Mouse (Mus musculus) forebrain, embryonic 12.5 days (tissue): ENCODE measurements at regions not wholly inside any gene's neighbourhood (a gene's known extent, or its start where the extent isn't known, plus 50 kb on each side); places are given as distances from the start of the nearest gene placed in this dataset.

Experiments used
- ATAC-seq: fragments of 200-750 bp; cut with Nextera tagmentation; 2 replicates; pipeline ENCODE4 v1.8.0; 2017; ENCODE audit warnings: moderate TSS enrichment; ENCODE audit not compliant: low FRiP score
- H3K27ac ChIP-seq: fragments of 300-500 bp; sonication (generic); 2 replicates; pipeline ENCODE4 v1.5.1; 2016; ENCODE audit warnings: mild to moderate bottlenecking
- H3K27me3 ChIP-seq: fragments of 300-500 bp; sonication (generic); 2 replicates; pipeline ENCODE4 v1.6.1; 2016; ENCODE audit warnings: mild to moderate bottlenecking
- H3K36me3 ChIP-seq: fragments of 300-500 bp; sonication (generic); replicated peaks from 2 replicates; pipeline ENCODE4 v1.6.1; 2016; ENCODE audit warnings: mild to moderate bottlenecking
- H3K4me1 ChIP-seq: fragments of 300-500 bp; sonication (generic); 2 replicates; pipeline ENCODE4 v1.6.1; 2016
- H3K4me2 ChIP-seq: fragments of 300-500 bp; sonication (generic); 2 replicates; pipeline ENCODE4 v1.6.1; 2016; ENCODE audit warnings: mild to moderate bottlenecking, moderate library complexity
- H3K4me3 ChIP-seq: fragments of 300-500 bp; sonication (generic); replicated peaks from 2 replicates; pipeline ENCODE4 v1.5.1; 2016; ENCODE audit warnings: mild to moderate bottlenecking
- H3K9ac ChIP-seq: fragments of 300-500 bp; sonication (generic); 2 replicates; pipeline ENCODE4 v1.6.1; 2016; ENCODE audit warnings: mild to moderate bottlenecking
- H3K9me3 ChIP-seq: fragments of 300-500 bp; sonication (generic); 2 replicates; pipeline ENCODE4 v1.6.1; 2016
- WGBS: fragments of 180-500 bp; shearing (Covaris S2); methylation state at CpG from one replicate; pipeline ENCODE4 v1.1.7; 2016; 5-methylcytosine and 5-hydroxymethylcytosine counted together

DNA sequence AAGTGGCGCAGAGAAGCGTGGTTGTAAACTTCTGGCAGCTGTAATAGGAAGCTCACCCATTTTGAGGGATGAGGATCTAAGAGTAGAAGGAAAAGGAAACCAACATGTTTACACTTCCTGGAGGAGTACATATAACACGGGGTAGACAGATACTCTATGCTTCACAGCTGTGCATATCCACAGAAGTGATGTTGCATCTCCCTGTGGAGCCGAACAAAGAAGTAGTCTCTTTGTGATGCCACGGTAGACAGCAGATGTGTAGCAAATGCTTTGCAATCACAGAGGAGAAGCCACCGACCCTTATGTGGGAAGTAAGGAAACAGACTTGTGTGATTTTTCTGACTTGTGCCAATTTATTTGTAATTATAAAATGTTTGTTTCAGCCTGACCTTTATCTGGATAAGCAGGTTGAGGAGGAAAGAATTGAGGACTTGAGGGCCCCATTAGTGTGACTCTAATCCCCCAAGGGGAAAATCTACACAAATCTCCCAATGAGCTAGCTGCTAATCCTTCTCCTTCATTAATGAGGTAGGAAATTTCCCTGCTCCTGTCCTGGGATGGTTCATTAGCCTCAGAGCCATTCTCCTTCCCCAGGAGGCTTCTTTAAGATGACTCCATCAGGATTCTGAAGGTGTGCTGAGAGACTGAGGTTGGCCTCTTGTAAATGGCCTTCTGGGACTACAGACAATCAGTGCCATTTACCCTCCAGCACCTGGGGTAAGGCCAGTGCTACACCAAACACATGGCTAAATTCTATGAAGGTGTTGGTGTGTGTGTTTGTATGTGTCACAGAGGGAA is 2119.9 kb upstream of the Lrrc6 start:
- Histone ChIP-seq H3K27me3 (no peaks in the 10 kb centered on the region), H3K4me1 (no peaks in the 10 kb centered on the region), H3K9ac (no peak overlapping the region), H3K36me3 (no peaks in the 10 kb centered on the region), H3K4me2 (no peak overlapping the region), H3K4me3 (no peak overlapping the region), H3K27ac (no peak overlapping the region), H3K9me3 (no peaks in the 10 kb centered on the region)
- no peak for ATAC-seq
- WGBS = 53% methylated on average over 6 of the region's 6 CpGs

DNA sequence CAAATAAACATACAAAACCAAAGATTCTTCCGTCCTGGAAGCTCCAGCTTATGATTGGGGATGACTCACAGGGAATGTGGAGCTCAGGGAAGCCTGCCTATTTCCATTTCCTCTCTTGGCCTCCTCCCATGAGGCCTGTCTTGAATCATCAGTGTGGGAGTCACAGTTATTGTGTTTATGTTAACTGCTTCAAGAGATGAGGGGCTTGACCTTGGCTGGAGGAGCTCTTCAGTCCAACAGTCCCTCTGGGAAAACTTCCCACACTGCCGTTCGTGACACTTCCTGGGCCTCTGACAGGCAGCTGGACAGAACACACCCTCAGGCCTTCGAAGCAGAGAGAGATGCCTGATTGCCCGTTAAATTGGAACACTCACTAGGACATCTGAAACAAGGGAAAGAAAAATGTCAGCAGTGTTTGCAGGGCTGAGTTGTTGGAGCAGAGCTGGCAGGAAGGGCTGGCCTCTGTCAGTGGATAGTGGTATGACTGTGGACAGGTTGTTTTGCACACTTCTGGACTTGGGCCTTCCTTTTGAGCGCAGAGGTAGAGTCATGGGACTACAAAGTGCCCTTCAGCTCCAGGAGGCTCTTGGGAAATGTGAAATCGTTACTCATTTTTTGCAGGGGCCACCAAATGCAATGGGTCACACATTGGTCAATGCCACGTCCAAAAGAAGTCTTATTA is 2105.5 kb upstream of the Lrrc6 start:
- no peak for ATAC-seq
- no peak overlapping the region for H3K27ac ChIP-seq
- H3K9me3 ChIP-seq = no peaks in the 10 kb centered on the region
- H3K36me3 ChIP-seq = no peaks in the 10 kb centered on the region
- H3K27me3 ChIP-seq = no peaks in the 10 kb centered on the region
- H3K9ac ChIP-seq = no peak overlapping the region
- H3K4me3 ChIP-seq = no peak overlapping the region
- no peak overlapping the region for H3K4me2 ChIP-seq
- H3K4me1 ChIP-seq = no peaks in the 10 kb centered on the region
- 77% methylated on average over 8 of the region's 8 CpGs for WGBS

DNA sequence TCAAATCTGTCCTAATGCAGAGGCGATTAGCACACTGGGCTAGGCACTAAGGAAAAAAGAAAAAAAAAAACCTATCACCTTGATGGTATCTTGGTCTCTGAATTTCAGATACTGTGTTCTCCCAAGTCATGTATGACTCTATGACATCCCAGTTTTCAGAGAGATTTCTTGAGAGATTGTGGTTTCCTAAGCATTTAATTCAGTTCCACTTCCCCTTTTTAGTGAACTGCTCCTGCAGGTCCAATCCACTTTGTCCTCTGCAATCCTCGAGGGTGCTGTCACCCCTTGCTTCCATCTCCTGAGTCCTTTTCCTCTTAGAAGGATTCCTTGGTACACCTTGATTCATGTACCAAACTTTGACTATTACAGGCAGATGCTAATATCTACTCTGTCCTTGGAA is 2104.8 kb upstream of the Lrrc6 start:
- no peak overlapping the region for H3K4me2 ChIP-seq
- no peaks in the 10 kb centered on the region for H3K4me1 ChIP-seq
- H3K9me3 ChIP-seq = no peaks in the 10 kb centered on the region
- 92% methylated on average over 2 of the region's 2 CpGs for WGBS
- no peaks in the 10 kb centered on the region for H3K27me3 ChIP-seq
- no peak for ATAC-seq
- no peak overlapping the region for H3K4me3 ChIP-seq
- H3K27ac ChIP-seq = no peak overlapping the region
- no peak overlapping the region for H3K9ac ChIP-seq
- H3K36me3 ChIP-seq = no peaks in the 10 kb centered on the region

DNA sequence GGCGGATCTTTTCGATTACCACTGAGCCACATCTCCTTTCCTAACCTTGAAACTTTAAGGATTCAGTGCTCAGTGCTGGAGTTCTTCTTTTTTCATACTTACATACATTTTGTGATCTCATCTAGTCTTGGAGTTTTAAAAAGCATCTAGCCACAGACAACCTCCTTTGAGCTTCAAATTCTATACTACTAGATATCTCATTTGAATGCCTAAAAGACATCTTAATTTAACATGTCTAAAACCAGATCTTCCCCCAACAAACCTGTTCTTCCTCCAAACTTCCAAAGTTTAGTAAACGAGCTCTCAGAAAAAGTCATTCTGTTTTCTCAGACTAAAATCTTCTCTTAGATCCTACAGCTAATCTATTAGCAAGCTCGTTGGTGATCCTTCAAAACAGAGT is 2081.5 kb upstream of the Lrrc6 start:
- H3K36me3 ChIP-seq = no peaks in the 10 kb centered on the region
- H3K4me1 ChIP-seq = no peaks in the 10 kb centered on the region
- H3K9ac ChIP-seq = no peak overlapping the region
- no peaks in the 10 kb centered on the region for H3K27me3 ChIP-seq
- no peak for ATAC-seq
- H3K4me2 ChIP-seq = no peak overlapping the region
- H3K27ac ChIP-seq = no peak overlapping the region
- WGBS = 83% methylated on average over 4 of the region's 4 CpGs
- H3K9me3 ChIP-seq = no peaks in the 10 kb centered on the region
- H3K4me3 ChIP-seq = no peak overlapping the region

DNA sequence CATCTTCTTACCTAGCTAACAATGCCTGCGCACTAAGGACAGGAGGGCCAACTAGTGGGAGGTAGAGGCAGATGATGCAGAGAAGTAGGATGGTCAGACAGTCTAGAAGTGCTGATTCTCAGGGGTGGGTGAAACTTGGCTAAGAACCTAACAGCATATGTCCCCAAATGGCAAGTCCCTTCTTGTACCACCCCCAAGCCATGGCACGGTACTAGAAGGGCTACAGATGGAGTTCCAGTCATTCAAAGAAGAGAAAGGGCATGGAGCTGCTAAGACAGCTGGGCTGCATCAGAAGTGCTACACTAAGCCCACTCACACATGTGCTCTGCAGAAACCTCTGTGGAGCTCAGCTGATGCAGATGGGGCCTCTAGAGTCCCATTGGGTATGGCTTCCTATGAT is 2078.8 kb upstream of the Lrrc6 start:
- H3K4me2 ChIP-seq = no peak overlapping the region
- H3K9me3 ChIP-seq = no peaks in the 10 kb centered on the region
- no peaks in the 10 kb centered on the region for H3K27me3 ChIP-seq
- 97% methylated on average over 2 of the region's 2 CpGs for WGBS
- H3K36me3 ChIP-seq = no peaks in the 10 kb centered on the region
- H3K4me3 ChIP-seq = no peak overlapping the region
- no peaks in the 10 kb centered on the region for H3K4me1 ChIP-seq
- H3K27ac ChIP-seq = no peak overlapping the region
- no peak overlapping the region for H3K9ac ChIP-seq
- no peak for ATAC-seq

DNA sequence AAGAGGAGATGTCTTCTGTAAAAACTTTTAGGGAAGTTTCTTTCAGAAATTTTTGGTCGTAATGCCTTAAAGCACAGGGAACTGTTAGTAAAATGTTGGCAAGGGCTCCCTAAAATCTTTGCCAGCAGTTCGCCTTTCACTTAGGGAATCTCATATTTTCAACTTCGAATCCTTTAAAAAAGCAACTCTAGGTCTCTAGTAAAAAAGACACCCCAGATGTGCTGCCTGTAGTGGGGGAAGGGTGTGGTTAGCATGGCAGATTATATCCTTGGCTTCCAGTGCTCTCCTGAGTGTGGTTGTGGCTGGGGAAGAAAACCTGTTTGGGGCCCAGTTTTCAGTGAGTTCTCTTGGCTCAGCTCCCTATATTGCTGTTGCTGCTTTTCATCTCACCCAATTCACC is 2059.9 kb upstream of the Lrrc6 start:
- WGBS = 90% methylated on average over 3 of the region's 3 CpGs
- Histone ChIP-seq H3K9me3 (no peaks in the 10 kb centered on the region), H3K27ac (no peak overlapping the region), H3K4me3 (no peak overlapping the region), H3K27me3 (no peaks in the 10 kb centered on the region), H3K9ac (no peak overlapping the region), H3K4me2 (no peak overlapping the region), H3K4me1 (no peaks in the 10 kb centered on the region), H3K36me3 (no peaks in the 10 kb centered on the region)
- no peak for ATAC-seq

DNA sequence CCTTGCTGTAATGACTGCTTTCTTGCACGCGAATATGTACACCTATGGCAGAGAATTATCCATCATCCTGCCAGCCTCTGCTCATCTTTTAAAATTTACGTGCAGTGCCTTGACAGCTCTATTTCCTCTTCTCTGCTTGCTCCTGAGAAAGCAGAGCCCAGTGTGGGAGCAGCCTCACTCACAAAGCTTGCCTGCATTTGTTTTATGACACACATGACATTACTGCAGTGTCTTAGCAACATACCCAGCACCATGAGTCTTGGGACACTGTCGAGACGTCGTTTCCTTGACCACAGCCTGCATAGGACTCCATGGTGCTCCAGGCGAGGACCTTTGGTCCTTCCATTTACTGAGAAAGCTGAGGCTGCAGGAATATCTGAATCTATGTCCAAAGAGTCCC is 2055.4 kb upstream of the Lrrc6 start:
- no peak overlapping the region for H3K27ac ChIP-seq
- no peaks in the 10 kb centered on the region for H3K36me3 ChIP-seq
- no peaks in the 10 kb centered on the region for H3K9me3 ChIP-seq
- no peaks in the 10 kb centered on the region for H3K4me1 ChIP-seq
- WGBS = 88% methylated on average over 7 of the region's 7 CpGs
- no peak for ATAC-seq
- H3K4me2 ChIP-seq = no peak overlapping the region
- no peak overlapping the region for H3K9ac ChIP-seq
- H3K4me3 ChIP-seq = no peak overlapping the region
- H3K27me3 ChIP-seq = no peaks in the 10 kb centered on the region

DNA sequence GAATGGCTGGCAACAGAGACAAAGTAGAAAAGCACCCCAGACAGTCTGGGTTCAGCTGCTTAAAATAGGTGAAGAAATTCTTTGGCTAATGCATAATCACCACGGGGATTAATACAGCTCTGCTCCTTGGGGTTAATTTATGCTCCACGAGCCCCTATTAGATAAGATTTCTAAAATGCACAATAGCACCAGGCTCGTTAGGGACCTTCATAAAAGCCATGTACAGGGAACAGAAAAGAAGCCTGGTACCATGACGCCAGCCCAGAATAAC is 2035.3 kb upstream of the Lrrc6 start:
- H3K27me3 ChIP-seq = no peaks in the 10 kb centered on the region
- 8% methylated on average over 4 of the region's 4 CpGs for WGBS
- peaks cover 10% of the 10 kb centered on the region for H3K4me1 ChIP-seq
- no peak overlapping the region for H3K9ac ChIP-seq
- H3K27ac ChIP-seq = no peak overlapping the region
- no peak for ATAC-seq
- H3K4me2 ChIP-seq = no peak overlapping the region
- no peaks in the 10 kb centered on the region for H3K36me3 ChIP-seq
- H3K9me3 ChIP-seq = no peaks in the 10 kb centered on the region
- no peak overlapping the region for H3K4me3 ChIP-seq

DNA sequence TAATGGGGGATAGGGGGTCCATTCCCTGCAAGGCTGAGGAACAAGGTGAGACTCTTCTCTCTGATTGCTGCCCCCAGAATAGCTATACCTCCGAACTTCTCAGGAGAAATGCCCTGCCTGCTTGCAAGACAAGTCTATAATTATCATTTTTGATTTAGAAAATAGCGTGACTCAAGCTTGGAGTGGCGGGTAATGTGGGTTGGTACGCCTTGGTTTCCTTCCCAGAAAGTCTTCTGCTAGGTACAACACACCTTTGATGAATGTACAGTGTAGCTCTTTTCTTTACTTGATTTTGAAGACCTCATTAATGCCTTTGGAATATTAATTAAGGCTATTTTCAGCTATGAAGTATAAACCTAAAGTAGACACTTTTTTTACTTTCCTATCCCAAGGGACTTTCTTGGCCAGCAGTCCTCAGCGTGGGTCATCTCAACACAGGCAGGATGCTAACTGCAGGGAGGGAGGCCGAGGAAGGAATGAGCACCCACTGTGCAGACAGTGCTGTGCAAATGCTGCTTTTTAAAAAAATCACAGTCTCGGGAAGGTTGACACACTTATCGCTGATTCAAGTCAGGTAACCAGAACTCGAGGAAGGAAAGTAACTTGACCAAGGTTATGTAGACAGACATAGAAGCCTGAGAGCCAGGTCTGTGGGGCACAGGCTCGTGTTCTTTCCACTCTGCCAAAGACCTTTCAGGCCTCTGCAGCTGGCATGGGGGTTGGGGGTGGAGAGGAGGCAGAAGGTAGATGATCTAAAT is 2034.8 kb upstream of the Lrrc6 start:
- Histone ChIP-seq H3K4me3 (no peak overlapping the region), H3K9ac (no peak overlapping the region), H3K36me3 (no peaks in the 10 kb centered on the region), H3K4me1 (peaks cover 10% of the 10 kb centered on the region), H3K27me3 (no peaks in the 10 kb centered on the region), H3K9me3 (no peaks in the 10 kb centered on the region), H3K4me2 (no peak overlapping the region), H3K27ac (no peak overlapping the region)
- ATAC-seq = no peak
- 66% methylated on average over 10 of the region's 10 CpGs for WGBS

DNA sequence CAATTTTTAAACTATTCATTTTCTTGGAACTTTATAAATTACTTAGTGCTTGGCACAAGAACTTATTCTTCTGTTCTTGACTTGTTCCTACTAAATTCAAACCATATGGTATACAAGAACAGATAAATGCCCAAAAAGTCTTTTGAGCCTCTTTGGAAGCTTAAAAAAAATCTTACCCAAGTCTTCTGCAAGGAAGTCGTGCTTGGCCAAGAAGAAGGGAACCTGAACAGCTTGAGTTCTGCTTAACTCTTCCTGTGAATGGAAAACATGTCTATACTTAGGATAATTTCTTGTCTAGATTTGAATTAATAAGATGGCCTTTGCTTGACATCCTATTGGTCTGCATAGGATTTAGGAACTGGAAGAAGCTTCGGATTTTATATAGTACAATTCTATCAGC is 2020.0 kb upstream of the Lrrc6 start:
- H3K9me3 ChIP-seq = no peaks in the 10 kb centered on the region
- H3K27ac ChIP-seq = no peak overlapping the region
- H3K36me3 ChIP-seq = no peaks in the 10 kb centered on the region
- no peaks in the 10 kb centered on the region for H3K27me3 ChIP-seq
- 80% methylated on average over 2 of the region's 2 CpGs for WGBS
- no peaks in the 10 kb centered on the region for H3K4me1 ChIP-seq
- no peak overlapping the region for H3K4me3 ChIP-seq
- ATAC-seq = no peak
- no peak overlapping the region for H3K4me2 ChIP-seq
- no peak overlapping the region for H3K9ac ChIP-seq

DNA sequence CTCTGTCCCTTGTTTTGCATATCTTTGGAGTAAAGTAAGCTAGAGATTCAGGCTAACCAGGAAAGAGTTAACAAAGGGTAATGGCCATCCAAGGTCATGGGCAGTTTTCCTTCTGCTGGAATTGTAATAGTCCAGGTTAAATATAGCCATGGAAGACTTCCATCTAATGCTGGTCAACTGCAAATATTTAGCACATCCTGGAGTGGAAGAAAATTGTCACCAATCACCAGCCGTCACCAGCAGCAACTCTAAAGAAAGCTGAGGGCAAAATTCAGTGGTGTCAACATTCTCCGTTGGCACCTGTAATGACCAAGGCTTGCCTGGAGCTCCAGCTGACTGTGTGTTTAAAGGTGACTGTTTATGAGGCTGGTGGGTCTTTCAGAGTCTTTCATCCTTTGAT is 2011.7 kb upstream of the Lrrc6 start:
- no peaks in the 10 kb centered on the region for H3K36me3 ChIP-seq
- H3K4me1 ChIP-seq = no peaks in the 10 kb centered on the region
- H3K27me3 ChIP-seq = no peaks in the 10 kb centered on the region
- no peak overlapping the region for H3K4me2 ChIP-seq
- H3K9ac ChIP-seq = no peak overlapping the region
- no peak for ATAC-seq
- no peak overlapping the region for H3K4me3 ChIP-seq
- WGBS = 92% methylated on average over 2 of the region's 2 CpGs
- H3K27ac ChIP-seq = no peak overlapping the region
- no peaks in the 10 kb centered on the region for H3K9me3 ChIP-seq

DNA sequence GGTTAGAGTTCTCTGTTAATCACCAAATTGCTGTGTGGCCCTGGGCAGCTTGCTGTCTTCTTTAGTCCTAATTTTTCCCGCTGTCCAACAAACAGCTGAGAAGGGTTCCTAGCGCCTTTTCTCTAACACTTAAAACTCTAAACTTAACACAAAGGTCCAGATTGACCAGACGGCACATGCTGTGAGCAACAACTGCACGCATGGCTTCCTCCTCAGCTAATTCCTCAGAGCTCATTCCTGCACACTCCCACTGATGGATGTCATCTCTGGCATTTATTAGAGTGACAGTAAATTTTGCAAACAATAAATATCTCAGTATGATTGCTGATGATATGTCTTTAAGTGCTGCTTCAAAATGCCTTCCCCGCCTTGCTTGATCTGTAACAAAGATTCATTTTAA is 2007.5 kb upstream of the Lrrc6 start:
- Histone ChIP-seq H3K36me3 (no peaks in the 10 kb centered on the region), H3K27ac (no peak overlapping the region), H3K27me3 (no peaks in the 10 kb centered on the region), H3K4me1 (peaks cover under 1% of the 10 kb centered on the region; the same call in 1 of the 2 replicates), H3K4me2 (no peak overlapping the region), H3K4me3 (no peak overlapping the region), H3K9me3 (no peaks in the 10 kb centered on the region), H3K9ac (no peak overlapping the region)
- 72% methylated on average over 5 of the region's 5 CpGs for WGBS
- ATAC-seq = no peak

DNA sequence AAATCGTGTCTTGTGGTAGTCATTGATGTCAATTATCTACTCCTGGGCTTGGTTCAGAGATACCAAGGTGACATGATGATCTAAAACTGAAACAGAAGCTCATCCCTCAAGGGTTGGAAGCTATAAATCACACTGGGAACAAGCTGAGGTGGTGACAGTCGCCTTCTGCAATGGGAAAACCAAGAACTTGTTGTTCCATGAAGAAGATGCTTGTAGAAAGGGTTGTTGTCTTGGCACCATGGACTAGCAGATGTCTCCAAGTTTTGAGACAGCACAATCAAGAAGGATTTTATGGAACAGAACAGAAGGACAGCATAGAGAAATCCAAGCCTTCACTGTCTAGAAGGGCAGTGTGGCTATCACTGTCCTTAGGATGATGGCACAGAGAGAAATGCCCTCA is 2005.4 kb upstream of the Lrrc6 start:
- Histone ChIP-seq H3K27me3 (no peaks in the 10 kb centered on the region), H3K9ac (no peak overlapping the region), H3K36me3 (no peaks in the 10 kb centered on the region), H3K9me3 (no peaks in the 10 kb centered on the region), H3K27ac (no peak overlapping the region), H3K4me3 (no peak overlapping the region), H3K4me1 (peaks cover 10% of the 10 kb centered on the region), H3K4me2 (no peak overlapping the region)
- 73% methylated on average over 2 of the region's 2 CpGs for WGBS
- ATAC-seq = no peak
